Mouse (Mus musculus): ENCODE measurements around the gene Card9.

GRCm38 (mm10) chr2:26312812-26313211, 47.9 kb downstream of the Card9 start:
- peak; percentile 36; the same call in 1 of the 2 replicates for TF ChIP-seq CTCF (IDR thresholded peaks at IDR 0.05; ENCODE audit: control insufficient read depth, insufficient read depth, low read length)
- TF ChIP-seq POLR2A (IDR thresholded peaks at IDR 0.05; ENCODE audit: borderline replicate concordance, control insufficient read depth, low read depth, low read length): no peak
